Mouse (Mus musculus): ENCODE results near the gene Timm22.

The Timm22 gene

DNA sequence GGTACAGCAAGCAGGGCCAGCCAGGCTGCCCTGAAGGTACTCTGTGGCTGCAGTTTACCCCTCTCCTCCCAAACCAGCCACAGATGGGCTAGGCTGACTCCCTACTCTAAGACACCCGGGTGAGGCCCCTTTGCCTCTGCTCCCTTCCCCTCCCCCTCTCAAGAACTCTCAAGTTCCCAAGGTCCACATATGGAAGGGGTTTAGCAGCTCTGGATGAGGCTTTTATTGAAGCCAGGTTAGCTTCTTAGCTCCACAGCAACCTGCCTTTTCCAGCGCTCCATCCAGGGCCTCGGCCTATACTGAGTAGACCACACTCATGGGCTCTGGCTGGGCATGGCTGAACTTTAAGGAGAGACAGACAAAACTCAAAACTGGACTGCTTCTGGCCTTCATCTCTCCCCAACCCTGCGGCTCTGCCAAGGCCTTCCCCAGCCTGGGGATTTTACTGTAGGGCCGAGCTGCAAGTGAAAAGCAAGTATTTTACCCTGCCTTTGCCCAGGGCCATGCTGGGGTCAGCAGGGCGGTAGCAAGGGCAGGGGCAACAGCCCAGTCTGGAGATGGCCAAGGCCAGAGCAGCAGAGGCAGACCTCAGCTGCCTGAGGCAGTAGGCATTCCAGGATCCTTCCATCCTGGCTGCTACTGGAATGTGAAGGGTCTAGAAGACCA lies 23.3 kb downstream of the Timm22 start:
- DNase-seq (ENCODE audit: low read depth, low spot score) = no peak

DNA sequence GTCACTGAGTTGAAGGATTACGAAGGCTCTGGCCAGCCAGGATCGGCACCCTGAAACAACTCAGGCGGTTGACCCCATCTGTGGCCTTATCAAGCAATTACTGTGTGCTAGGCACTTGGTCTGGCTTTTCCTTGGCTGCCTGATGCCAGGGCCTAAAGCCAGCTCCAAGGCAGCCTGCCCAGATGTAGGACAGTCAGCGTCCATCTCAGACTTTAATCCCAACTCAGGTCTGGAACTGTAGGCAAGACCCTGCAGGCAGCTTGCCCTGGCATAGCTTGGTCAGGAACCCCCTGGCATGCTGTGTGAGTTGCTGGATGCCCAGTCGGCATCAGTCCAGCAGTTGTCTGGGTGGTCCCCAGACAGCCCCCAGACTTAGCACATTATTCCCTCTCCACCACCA lies 29.3 kb downstream of the Timm22 start:
- DNase-seq (ENCODE audit: low read depth, low spot score) = no peak

DNA sequence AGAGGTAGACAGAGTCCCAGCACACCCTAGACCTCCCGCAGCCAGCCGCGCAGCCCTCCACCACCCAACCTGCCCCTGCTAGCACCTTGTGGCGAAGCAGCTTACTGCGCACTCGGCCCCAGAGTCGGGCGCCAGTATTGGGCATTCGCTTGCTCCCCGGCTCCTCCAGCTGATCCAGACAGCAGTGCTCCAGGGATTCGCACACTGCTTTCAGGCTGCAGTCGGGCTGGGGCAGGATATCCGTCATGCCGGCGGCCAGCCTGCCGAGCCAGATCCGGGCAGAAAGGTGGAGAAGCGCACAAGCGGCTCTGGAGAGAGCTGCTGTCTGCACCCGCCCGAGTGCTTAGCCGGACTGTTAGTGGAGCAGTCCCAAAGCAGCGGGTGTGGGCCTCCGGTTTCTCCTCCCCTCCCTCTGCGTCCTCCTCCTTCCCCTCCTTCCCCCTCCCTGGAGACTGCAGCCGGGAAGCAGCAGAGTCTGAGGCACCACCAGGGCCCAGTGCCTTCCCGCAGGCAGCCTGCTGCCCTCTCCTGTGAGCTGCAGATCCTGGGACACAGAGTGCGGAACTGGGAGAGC lies 30.2 kb downstream of the Timm22 start:
- no peak for DNase-seq (ENCODE audit: low read depth, low spot score)

DNA sequence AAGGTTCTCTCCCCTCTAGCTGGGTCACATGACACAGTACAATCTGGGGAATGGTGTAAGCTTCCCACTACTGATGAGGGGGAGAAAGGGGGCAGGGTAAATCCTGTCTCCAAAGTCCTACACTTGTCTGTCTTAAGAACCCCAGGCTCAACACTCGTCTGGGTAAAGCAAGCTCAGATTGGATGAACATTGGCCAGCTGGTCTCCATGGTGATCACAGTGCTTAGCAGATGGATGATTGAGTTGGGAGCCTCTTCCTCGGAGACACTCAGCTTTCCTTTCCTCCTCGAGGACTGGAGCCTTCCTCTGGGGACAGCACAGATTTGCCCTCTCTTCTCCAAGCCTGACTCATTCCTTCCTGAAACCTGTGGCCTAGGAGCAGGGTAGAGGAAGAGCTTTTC lies 32.9 kb downstream of the Timm22 start:
- no peak for DNase-seq (ENCODE audit: low read depth, low spot score)

DNA sequence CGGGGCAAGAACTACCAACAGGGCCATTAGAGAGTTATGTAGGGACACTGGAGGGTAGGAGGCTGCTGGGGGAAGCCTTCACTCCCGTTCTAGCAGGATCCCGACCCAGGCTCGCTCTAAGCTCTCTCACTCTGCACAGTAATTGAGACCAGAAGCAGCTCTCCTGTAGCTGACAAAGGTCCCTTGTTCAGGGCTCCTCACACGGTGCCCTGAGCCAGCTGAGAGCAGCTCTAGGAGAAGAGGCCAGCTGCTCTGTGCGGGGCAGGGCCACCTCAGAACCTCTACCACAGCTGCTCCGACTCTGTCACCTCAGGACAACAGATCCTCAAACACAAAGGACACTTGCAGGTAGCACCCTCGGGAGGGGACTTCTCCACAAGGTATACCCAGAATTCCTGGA lies 38.7 kb downstream of the Timm22 start:
- no peak for DNase-seq (ENCODE audit: low read depth, low spot score)

DNA sequence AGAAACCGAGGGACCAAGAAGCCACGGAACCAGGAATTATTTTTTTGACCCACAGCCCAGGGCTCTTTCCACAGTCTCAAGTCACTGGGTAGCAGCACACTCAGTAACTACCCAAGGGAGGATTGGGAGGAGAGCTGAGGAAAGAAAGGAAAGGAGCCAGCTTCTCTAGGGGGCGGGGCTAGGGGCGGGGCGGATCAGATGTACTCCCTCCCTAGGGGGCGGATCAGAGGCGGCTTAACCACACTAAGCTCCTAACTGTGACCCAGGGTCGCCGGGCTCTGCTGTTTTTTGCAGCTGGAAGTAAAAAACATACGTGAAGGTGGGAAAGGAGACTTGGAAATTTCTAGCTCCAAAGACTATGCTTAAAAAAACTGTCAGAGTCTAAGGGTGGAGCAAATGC lies 39.5 kb downstream of the Timm22 start:
- DNase-seq (ENCODE audit: low read depth, low spot score) = no peak

- no peak for DNase-seq (ENCODE audit: low read depth, low spot score)
Observed at GRCm38 (mm10) chr11:76449520-76450201, 42.9 kb downstream of the Timm22 start.

GRCm38 (mm10) chr11:76450202-76450561 lies 43.4 kb downstream of the Timm22 start:
- no peak for DNase-seq (ENCODE audit: low read depth, low spot score)

DNA sequence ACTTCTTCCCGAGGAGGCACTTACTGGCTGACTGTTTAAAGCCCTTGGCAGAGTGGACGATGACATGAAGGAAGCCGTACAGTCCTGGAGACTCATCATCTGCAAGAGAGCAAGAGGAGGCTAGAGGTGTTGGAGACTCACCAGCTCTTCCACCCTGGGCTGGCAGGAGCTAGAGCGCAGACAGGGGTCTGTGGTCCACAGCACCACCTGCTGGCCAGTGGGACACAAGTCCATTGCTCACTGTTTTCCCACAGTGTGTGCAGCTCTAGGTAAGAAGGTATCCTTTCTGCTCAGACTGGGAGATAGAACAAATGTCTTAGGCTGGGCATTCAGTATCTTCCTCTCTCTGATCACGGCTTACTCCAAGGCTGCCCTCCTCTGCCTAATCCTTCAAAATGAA lies 47.7 kb downstream of the Timm22 start:
- no peak for DNase-seq (ENCODE audit: low read depth, low spot score)

DNA sequence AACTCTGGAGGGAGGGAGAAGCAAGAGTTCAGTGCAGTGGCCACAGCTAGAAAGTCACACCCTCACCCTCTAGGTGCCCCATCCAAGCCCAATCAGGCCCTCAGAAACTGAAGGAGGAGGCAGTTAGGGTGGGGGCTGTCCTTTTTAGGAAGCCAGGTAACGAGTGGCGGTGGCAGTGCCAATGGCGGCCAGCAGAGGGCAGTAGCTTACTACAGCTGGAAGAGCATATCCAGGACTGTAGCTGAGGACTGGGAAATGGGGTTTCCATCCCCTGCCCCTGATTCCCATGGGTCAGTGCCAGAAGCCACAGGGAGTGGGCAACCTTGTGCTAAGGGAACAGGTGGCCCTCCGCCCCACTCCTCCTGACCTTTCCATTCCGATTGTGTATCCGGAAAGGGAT lies 49.5 kb downstream of the Timm22 start:
- no peak for DNase-seq (ENCODE audit: low read depth, low spot score)

DNA sequence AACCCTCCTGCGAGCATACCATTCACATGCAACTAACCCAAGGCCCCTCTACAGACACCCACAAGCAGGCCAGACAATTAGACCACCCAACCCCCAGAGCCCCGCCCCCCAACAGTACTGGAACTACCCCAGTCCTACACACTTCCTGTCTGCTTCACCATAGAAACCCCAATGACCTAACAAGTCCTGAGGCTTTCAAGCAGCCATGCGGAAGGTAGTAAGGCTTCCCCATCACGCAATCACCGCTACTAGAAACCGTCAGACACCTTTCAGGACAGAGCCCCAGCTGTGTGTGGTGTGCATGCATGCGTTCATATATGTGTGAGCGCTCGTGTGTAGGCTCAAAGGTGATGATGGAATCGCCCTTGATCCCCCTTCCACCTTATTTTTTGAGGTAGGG lies 50.1 kb downstream of the Timm22 start:
- DNase-seq (ENCODE audit: low read depth, low spot score) = no peak

DNA sequence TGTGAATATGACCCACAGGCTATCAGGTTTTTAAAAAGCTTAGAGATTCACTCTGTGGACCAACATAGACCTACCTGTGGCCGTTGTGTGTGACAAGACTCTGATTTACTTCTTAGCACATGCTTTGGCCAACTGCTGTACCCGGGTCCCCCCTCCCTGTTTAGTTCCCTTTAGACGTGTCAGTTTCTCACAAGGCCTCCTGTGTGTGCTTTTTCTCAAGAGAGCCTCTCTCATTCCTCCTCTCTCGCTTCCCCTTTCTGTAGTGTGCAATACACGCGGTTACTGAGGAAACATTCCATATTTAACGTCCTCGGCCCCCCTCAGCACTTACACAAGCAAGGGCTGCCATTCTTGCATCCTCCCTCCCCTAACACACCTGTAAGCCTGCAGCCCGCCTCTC lies 52.0 kb downstream of the Timm22 start:
- DNase-seq (ENCODE audit: low read depth, low spot score) = no peak

GRCm38 (mm10) chr11:76459489-76459888 lies 52.7 kb downstream of the Timm22 start:
- no peak for DNase-seq (ENCODE audit: low read depth, low spot score)

- no peak for DNase-seq (ENCODE audit: low read depth, low spot score)
Observed at GRCm38 (mm10) chr11:76461201-76461600, 54.4 kb downstream of the Timm22 start.

GRCm38 (mm10) chr11:76461696-76462095 lies 54.9 kb downstream of the Timm22 start:
- no peak for DNase-seq (ENCODE audit: low read depth, low spot score)

GRCm38 (mm10) chr11:76465879-76466278 lies 59.1 kb downstream of the Timm22 start:
- DNase-seq (ENCODE audit: low read depth, low spot score) = no peak

Measured in brain, embryonic 18.5 days (tissue).